Mouse (Mus musculus) heart, embryonic 13.5 days (tissue): Measurements from ENCODE around the gene Tmem51. TPM values are rescaled to one million over a fixed set of nuclear protein-coding genes. Genes with fewer than 3 reads are reported as not detected.

ENCODE experiments used
- ATAC-seq: fragments of 200-750 bp; cut with Nextera tagmentation; 2 replicates; pipeline ENCODE4 v1.8.0; 2017; ENCODE audit warnings: moderate TSS enrichment; ENCODE audit not compliant: insufficient number of reproducible peaks, low FRiP score, low TSS enrichment; ENCODE audit errors: extremely low read depth
- H3K27ac ChIP-seq: fragments of 300-500 bp; sonication (generic); replicated peaks from 2 replicates; pipeline ENCODE4 v1.5.1; 2015; ENCODE audit warnings: moderate library complexity, mild to moderate bottlenecking, inconsistent platforms
- H3K27me3 ChIP-seq: fragments of 300-500 bp; sonication (generic); replicated peaks from 2 replicates; pipeline ENCODE4 v1.6.1; 2015; ENCODE audit warnings: mild to moderate bottlenecking, inconsistent platforms
- H3K36me3 ChIP-seq: fragments of 300-500 bp; sonication (generic); 2 replicates; pipeline ENCODE4 v1.6.1; 2015; ENCODE audit warnings: mild to moderate bottlenecking, inconsistent platforms
- H3K4me1 ChIP-seq: fragments of 300-500 bp; sonication (generic); 2 replicates; pipeline ENCODE4 v1.6.1; 2015; ENCODE audit warnings: inconsistent platforms
- H3K4me2 ChIP-seq: fragments of 300-500 bp; sonication (generic); 2 replicates; pipeline ENCODE4 v1.6.1; 2015; ENCODE audit warnings: inconsistent platforms, mild to moderate bottlenecking, moderate library complexity
- H3K4me3 ChIP-seq: fragments of 300-500 bp; sonication (generic); 2 replicates; pipeline ENCODE4 v1.5.1; 2015; ENCODE audit warnings: moderate library complexity, mild to moderate bottlenecking, inconsistent platforms
- H3K9ac ChIP-seq: fragments of 300-500 bp; sonication (generic); 2 replicates; pipeline ENCODE4 v1.6.1; 2015; ENCODE audit warnings: inconsistent platforms, mild to moderate bottlenecking, moderate library complexity
- H3K9me3 ChIP-seq: fragments of 300-500 bp; sonication (generic); 2 replicates; pipeline ENCODE4 v1.6.1; 2016; ENCODE audit warnings: inconsistent platforms
- WGBS: fragments of 180-500 bp; shearing (Covaris S2); methylation state at CpG from one replicate; pipeline ENCODE4 v1.1.7; 2015; ENCODE audit warnings: mixed read lengths; 5-methylcytosine and 5-hydroxymethylcytosine counted together
- polyA plus RNA-seq: library from polyadenylated mRNA; unstranded; fragments of >200 nt; fragmentation: Nextera tagmentation; extraction: Ambion mirVana; gene quantifications from 2 replicates; pipeline ENCODE4 v1.2.1, GENCODE M21; 2015

Gene Tmem51
- 25.3 and 30.3 TPM in 2 replicates for polyA plus RNA-seq

DNA sequence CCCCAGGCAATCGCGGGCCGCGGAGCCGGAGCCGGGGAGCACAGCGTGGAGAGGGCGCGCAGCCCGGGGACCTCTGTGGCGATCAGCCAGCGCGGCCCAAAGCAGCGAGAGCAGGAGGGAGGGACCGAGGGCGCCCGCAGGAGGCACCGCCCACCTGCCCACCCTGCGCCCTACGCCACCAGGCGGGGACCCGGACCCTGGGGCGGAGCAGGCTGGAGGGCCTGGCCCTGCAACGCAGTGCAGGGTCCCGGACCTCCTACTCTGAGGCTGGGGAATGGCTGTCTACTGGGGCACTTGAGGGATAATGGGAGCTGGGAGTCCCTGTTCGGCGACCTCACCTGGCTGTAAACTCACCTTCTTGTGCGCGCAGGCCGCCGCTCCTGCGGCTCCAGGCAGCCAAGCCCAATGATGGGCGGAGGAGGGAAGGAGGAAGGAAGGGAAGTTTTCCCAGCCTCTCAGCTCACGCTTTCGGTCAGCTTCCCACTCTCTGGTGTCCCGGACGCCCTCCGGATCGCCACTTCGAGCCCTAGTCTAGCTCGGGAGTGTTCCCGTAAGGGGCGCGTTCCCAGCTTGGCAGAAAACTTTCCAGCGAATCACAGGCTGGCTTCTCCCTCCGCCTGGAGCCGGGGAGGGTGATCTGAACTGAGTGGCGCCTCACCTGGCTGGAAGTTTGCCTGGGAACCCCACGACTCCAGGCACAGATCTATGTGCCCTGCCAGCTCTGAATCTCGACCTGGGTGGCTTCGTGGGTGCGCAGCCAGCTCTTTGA lies at the start of gene Tmem51:
Gene Tmem51 (minus strand): TSS at position 174 of the 769 bp plus-strand sequence.
- H3K9me3 ChIP-seq: no peaks in the 10 kb centered on the region
- peak within 1 kb of the TSS; percentile 91 for H3K27ac ChIP-seq
- H3K9ac ChIP-seq: peak within 1 kb of the TSS; percentile 91
- no peaks in the 10 kb centered on the region for H3K36me3 ChIP-seq
- H3K4me1 ChIP-seq: peaks cover 50% of the 10 kb centered on the region
- H3K4me2 ChIP-seq: peak within 1 kb of the TSS; percentile 91
- peak within 1 kb of the TSS; percentile 81 for H3K4me3 ChIP-seq
- H3K27me3 ChIP-seq: peaks cover 22% of the 10 kb centered on the region
- ATAC-seq: peak; percentile 67; the same call in 1 of the 2 replicates
- WGBS: 1% methylated on average over 46 of the region's 52 CpGs

- ATAC-seq: no peak
- 45% methylated on average over 5 of the region's 5 CpGs for WGBS
- Histone ChIP-seq H3K27ac (peak overlapping the region; percentile 33; the same call in 1 of the 2 replicates), H3K4me1 (peaks cover 48% of the 10 kb centered on the region), H3K4me2 (no peak overlapping the region), H3K4me3 (no peak overlapping the region), H3K9ac (0 out of 2 replicates have a peak overlapping the region, but pooled peaks have one; percentile 12), H3K27me3 (no peaks in the 10 kb centered on the region), H3K9me3 (no peaks in the 10 kb centered on the region), H3K36me3 (no peaks in the 10 kb centered on the region)
Measured at GRCm38 (mm10) chr4:142130162-142130561, 46.1 kb upstream of the Tmem51 start.

GRCm38 (mm10) chr4:142127275-142127788 lies 43.2 kb upstream of the Tmem51 start:
- H3K4me3 ChIP-seq: peak overlapping the region; percentile 11; the same call in 1 of the 2 replicates

GRCm38 (mm10) chr4:142126641-142127274 lies 42.7 kb upstream of the Tmem51 start:
- ATAC-seq: peak; percentile 23; the same call in 1 of the 2 replicates
- H3K4me2 ChIP-seq: peak overlapping the region; percentile 46
- no peaks in the 10 kb centered on the region for H3K27me3 ChIP-seq
- WGBS: 22% methylated on average over 10 of the region's 10 CpGs
- peaks cover 40% of the 10 kb centered on the region for H3K4me1 ChIP-seq
- H3K36me3 ChIP-seq: no peaks in the 10 kb centered on the region
- peak overlapping the region; percentile 98 for H3K27ac ChIP-seq
- no peaks in the 10 kb centered on the region for H3K9me3 ChIP-seq
- H3K4me3 ChIP-seq: peak overlapping the region; percentile 11; the same call in 1 of the 2 replicates
- H3K9ac ChIP-seq: peak overlapping the region; percentile 74

More at GRCm38 (mm10) chr4:142127275-142127788, 43.2 kb upstream of the Tmem51 start:
- no peak for ATAC-seq
- peak overlapping the region; percentile 98 for H3K27ac ChIP-seq
- peak overlapping the region; percentile 74 for H3K9ac ChIP-seq
- 56% methylated on average over 6 of the region's 6 CpGs for WGBS
- no peaks in the 10 kb centered on the region for H3K27me3 ChIP-seq
- H3K4me2 ChIP-seq: peak overlapping the region; percentile 42
- H3K9me3 ChIP-seq: no peaks in the 10 kb centered on the region
- H3K36me3 ChIP-seq: no peaks in the 10 kb centered on the region
- peaks cover 40% of the 10 kb centered on the region for H3K4me1 ChIP-seq

- no peak overlapping the region for H3K4me2 ChIP-seq
- peak overlapping the region; percentile 61 for H3K27ac ChIP-seq
- H3K36me3 ChIP-seq: no peaks in the 10 kb centered on the region
- H3K4me1 ChIP-seq: peaks cover 25% of the 10 kb centered on the region
- H3K4me3 ChIP-seq: no peak overlapping the region
- WGBS: 22% methylated on average over 1 of the region's 1 CpGs
- ATAC-seq: no peak
- H3K9me3 ChIP-seq: no peaks in the 10 kb centered on the region
- no peaks in the 10 kb centered on the region for H3K27me3 ChIP-seq
- H3K9ac ChIP-seq: 0 out of 2 replicates have a peak overlapping the region, but pooled peaks have one; percentile 40
Measured at GRCm38 (mm10) chr4:142121164-142121563, 37.1 kb upstream of the Tmem51 start.

DNA sequence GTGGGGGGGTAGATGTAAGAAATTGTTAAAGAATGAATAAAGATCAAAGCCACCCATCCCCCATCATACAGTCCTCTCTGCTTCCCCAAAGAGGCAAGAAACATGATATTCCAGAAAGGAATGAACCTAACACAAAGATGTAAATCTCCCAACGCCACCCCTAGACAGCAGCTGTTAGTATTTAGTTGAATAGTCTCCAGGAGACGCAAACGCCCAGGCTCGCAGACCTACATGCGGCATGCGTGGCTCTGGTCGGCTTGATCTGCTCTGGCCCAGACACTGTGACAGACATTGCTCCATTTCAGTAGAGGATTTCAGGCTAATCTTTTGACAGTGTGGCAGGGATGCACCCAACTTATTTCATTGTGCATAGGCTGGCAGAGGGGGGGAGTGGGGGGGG lies 34.4 kb upstream of the Tmem51 start:
- Histone ChIP-seq H3K27ac (no peak overlapping the region), H3K4me2 (no peak overlapping the region), H3K4me3 (no peak overlapping the region), H3K9ac (no peak overlapping the region), H3K27me3 (peaks cover 10% of the 10 kb centered on the region; the same call in 1 of the 2 replicates), H3K4me1 (peaks cover 15% of the 10 kb centered on the region), H3K9me3 (no peaks in the 10 kb centered on the region), H3K36me3 (no peaks in the 10 kb centered on the region)
- WGBS: 65% methylated on average over 7 of the region's 7 CpGs
- ATAC-seq: no peak

- Histone ChIP-seq H3K27ac (no peak overlapping the region), H3K27me3 (peaks cover 10% of the 10 kb centered on the region; the same call in 1 of the 2 replicates), H3K36me3 (no peaks in the 10 kb centered on the region), H3K4me1 (peaks cover 15% of the 10 kb centered on the region), H3K9me3 (no peaks in the 10 kb centered on the region), H3K4me2 (no peak overlapping the region), H3K4me3 (no peak overlapping the region), H3K9ac (no peak overlapping the region)
- WGBS: 79% methylated on average over 12 of the region's 12 CpGs
- ATAC-seq: no peak
Measured at GRCm38 (mm10) chr4:142117993-142118392, 33.9 kb upstream of the Tmem51 start.

GRCm38 (mm10) chr4:142113306-142113705 lies 29.2 kb upstream of the Tmem51 start:
- Histone ChIP-seq H3K4me1 (no peaks in the 10 kb centered on the region; the same call in 1 of the 2 replicates), H3K36me3 (no peaks in the 10 kb centered on the region), H3K27ac (no peak overlapping the region), H3K9me3 (no peaks in the 10 kb centered on the region), H3K4me3 (no peak overlapping the region), H3K4me2 (no peak overlapping the region), H3K27me3 (peaks cover 14% of the 10 kb centered on the region; the same call in 1 of the 2 replicates), H3K9ac (no peak overlapping the region)
- 27% methylated on average over 8 of the region's 8 CpGs for WGBS
- ATAC-seq: no peak

- Histone ChIP-seq H3K27me3 (0 out of 2 replicates have a peak, but pooled peaks cover 6% of the 10 kb centered on the region), H3K4me2 (no peak overlapping the region), H3K27ac (no peak overlapping the region), H3K36me3 (0 out of 2 replicates have a peak, but pooled peaks cover 7% of the 10 kb centered on the region), H3K4me1 (peaks cover 17% of the 10 kb centered on the region), H3K9me3 (no peaks in the 10 kb centered on the region), H3K4me3 (no peak overlapping the region), H3K9ac (no peak overlapping the region)
- 39% methylated on average over 12 of the region's 12 CpGs for WGBS
- ATAC-seq: no peak
Measured at GRCm38 (mm10) chr4:142103081-142103671, 19.1 kb upstream of the Tmem51 start.

- peaks cover 33% of the 10 kb centered on the region for H3K4me1 ChIP-seq
- peak overlapping the region; percentile 47 for H3K4me2 ChIP-seq
- no peak overlapping the region for H3K27ac ChIP-seq
- H3K27me3 ChIP-seq: 0 out of 2 replicates have a peak, but pooled peaks cover 6% of the 10 kb centered on the region
- H3K36me3 ChIP-seq: no peaks in the 10 kb centered on the region
- WGBS: 10% methylated on average over 8 of the region's 8 CpGs
- 0 out of 2 replicates have a peak, but pooled peaks have one; percentile 15 for ATAC-seq
- peak overlapping the region; percentile 55 for H3K9ac ChIP-seq
- H3K4me3 ChIP-seq: no peak overlapping the region
- no peaks in the 10 kb centered on the region for H3K9me3 ChIP-seq
Measured at GRCm38 (mm10) chr4:142098303-142098702, 14.2 kb upstream of the Tmem51 start.
